Mouse (Mus musculus) limb, embryonic 11.5 days (tissue): ENCODE measurements at regions not wholly inside any gene's neighbourhood (a gene's known extent, or its start where the extent isn't known, plus 50 kb on each side); places are given as distances from the start of the nearest gene placed in this dataset.
"Not testable (repeated sequence)": the region's sequence is repeated elsewhere in the genome, so short reads cannot be mapped to it uniquely, and the experiment has no call there.

ENCODE experiments used
- ATAC-seq: fragments of 200-750 bp; cut with Nextera tagmentation; 2 replicates; pipeline ENCODE4 v1.8.0; 2017; ENCODE audit warnings: low read depth; ENCODE audit not compliant: insufficient number of reproducible peaks, low FRiP score, low TSS enrichment
- DNase-seq: peaks from one replicate; pipeline ENCODE4 v3.0.0-alpha.2; 2015; ENCODE audit warnings: low spot score
- H3K27ac ChIP-seq: fragments of 300-500 bp; sonication (generic); replicated peaks from 2 replicates; pipeline ENCODE4 v1.5.1; 2014; ENCODE audit warnings: low read depth, mild to moderate bottlenecking, low read length
- H3K27me3 ChIP-seq: fragments of 300-500 bp; sonication (generic); 2 replicates; pipeline ENCODE4 v1.6.1; 2014; ENCODE audit warnings: mild to moderate bottlenecking, low read length, mixed read lengths; ENCODE audit not compliant: control insufficient read depth, insufficient read depth
- H3K36me3 ChIP-seq: fragments of 300-500 bp; sonication (generic); 2 replicates; pipeline ENCODE4 v1.6.1; 2014; ENCODE audit warnings: mild to moderate bottlenecking, low read length, moderate library complexity, mixed read lengths; ENCODE audit not compliant: control insufficient read depth, insufficient read depth
- H3K4me1 ChIP-seq: fragments of 300-500 bp; sonication (generic); 2 replicates; pipeline ENCODE4 v1.6.1; 2014; ENCODE audit warnings: low read length, mixed read lengths; ENCODE audit not compliant: control insufficient read depth, insufficient read depth
- H3K4me2 ChIP-seq: fragments of 300-500 bp; sonication (generic); 2 replicates; pipeline ENCODE4 v1.6.1; 2014; ENCODE audit warnings: low read depth, mild to moderate bottlenecking, moderate library complexity; ENCODE audit not compliant: severe bottlenecking
- H3K4me3 ChIP-seq: fragments of 300-500 bp; sonication (generic); 2 replicates; pipeline ENCODE4 v1.5.1; 2014; ENCODE audit warnings: low read depth, low read length
- H3K9ac ChIP-seq: fragments of 300-500 bp; sonication (generic); 2 replicates; pipeline ENCODE4 v1.6.1; 2014; ENCODE audit warnings: mild to moderate bottlenecking, low read length
- H3K9me3 ChIP-seq: fragments of 300-500 bp; sonication (generic); 2 replicates; pipeline ENCODE4 v1.6.1; 2016; ENCODE audit warnings: low read length; ENCODE audit not compliant: control insufficient read depth
- WGBS: fragments of 180-500 bp; shearing (Covaris S2); extraction: QIAGEN DNeasy Blood & Tissue Kit; methylation state at CpG from one replicate; pipeline ENCODE4 v1.1.7; 2014; 5-methylcytosine and 5-hydroxymethylcytosine counted together

DNA sequence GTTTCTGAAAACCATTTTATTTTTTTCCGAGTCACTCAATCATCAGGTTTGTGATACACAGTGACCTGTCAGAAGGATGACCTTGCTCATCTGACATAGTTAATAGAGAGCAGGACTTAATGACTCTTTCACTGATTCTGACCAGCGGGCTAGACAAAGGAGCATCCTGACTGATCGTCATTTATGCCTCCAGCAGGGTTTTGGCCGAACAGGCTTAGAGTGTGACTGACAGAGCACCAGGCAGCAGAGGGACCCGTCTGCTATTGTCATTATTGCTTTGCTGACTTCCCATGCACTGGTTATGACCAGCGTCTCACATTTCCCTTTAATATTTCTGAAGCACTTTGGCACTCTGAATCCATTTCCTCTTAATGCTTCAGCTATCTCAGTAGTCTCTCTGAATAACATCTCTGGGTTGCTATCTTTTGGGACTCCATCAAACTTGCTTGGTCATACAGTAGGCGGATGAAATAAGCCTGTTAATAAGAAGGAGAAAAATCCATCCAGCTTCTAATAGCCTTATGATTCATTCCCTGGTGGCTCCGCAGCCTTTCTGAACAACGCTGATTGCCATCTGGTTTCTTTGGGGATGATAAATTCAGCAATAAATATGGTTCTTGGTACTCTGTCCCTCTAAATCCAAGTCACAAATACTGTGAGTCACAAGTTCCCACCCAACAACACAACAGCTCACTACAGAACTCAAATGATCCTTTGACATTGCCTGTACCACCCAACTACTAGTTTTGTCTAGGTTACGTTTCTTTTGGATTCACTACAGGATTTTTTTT, 820.8 kb upstream of the Sox9 start:
- no peak overlapping the region for H3K9ac ChIP-seq
- ATAC-seq (no peak), DNase-seq (peak; percentile 34)
- 0 out of 2 replicates have a peak overlapping the region, but pooled peaks have one; percentile 43 for H3K27ac ChIP-seq
- H3K9me3 ChIP-seq = no peaks in the 10 kb centered on the region
- H3K4me3 ChIP-seq = no peak overlapping the region
- H3K4me2 ChIP-seq = no peak overlapping the region
- H3K36me3 ChIP-seq = no peaks in the 10 kb centered on the region
- peaks cover 21% of the 10 kb centered on the region for H3K4me1 ChIP-seq
- WGBS = 56% methylated on average over 10 of the region's 10 CpGs
- H3K27me3 ChIP-seq = no peaks in the 10 kb centered on the region

DNA sequence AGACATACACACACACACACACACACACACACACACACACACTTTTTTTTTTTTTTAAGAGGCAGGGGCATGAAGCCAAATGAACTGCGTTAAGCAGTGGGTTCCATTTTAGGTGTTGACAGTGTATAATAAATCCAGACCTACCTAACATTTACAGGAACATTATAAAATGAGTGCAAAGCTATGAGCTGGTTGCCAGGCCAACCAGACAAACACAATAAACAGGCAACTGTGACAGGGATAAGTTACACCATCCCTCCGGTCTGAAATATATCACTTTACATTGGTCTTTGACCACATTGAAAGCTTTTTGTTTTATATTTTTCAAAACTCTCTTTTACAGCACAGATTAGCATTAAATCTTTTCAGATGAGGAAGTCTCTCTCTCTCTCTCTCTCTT, 820.2 kb upstream of the Sox9 start:
- no peaks in the 10 kb centered on the region for H3K9me3 ChIP-seq
- 19% methylated on average over 2 of the region's 2 CpGs for WGBS
- no peak overlapping the region for H3K4me2 ChIP-seq
- 0 out of 2 replicates have a peak overlapping the region, but pooled peaks have one; percentile 14 for H3K27ac ChIP-seq
- no peak overlapping the region for H3K9ac ChIP-seq
- H3K27me3 ChIP-seq = no peaks in the 10 kb centered on the region
- peaks cover 21% of the 10 kb centered on the region for H3K4me1 ChIP-seq
- no peaks in the 10 kb centered on the region for H3K36me3 ChIP-seq
- DNase-seq = peak; percentile 68
- no peak overlapping the region for H3K4me3 ChIP-seq
- peak; percentile 86; the same call in 1 of the 2 replicates for ATAC-seq

- no peaks in the 10 kb centered on the region for H3K9me3 ChIP-seq
- peak overlapping the region; percentile 25; the same call in 1 of the 2 replicates for H3K27ac ChIP-seq
- H3K4me3 ChIP-seq = no peak overlapping the region
- H3K4me2 ChIP-seq = no peak overlapping the region
- ATAC-seq (no peak), DNase-seq (peak; percentile 59)
- H3K4me1 ChIP-seq = peaks cover 13% of the 10 kb centered on the region
- no peak overlapping the region for H3K9ac ChIP-seq
- no peaks in the 10 kb centered on the region for H3K36me3 ChIP-seq
- H3K27me3 ChIP-seq = no peaks in the 10 kb centered on the region
- WGBS = 12% methylated on average over 6 of the region's 6 CpGs
These were observed 818.0 kb upstream of the Sox9 start for GRCm38 (mm10) chr11:111964066-111964465.

DNA sequence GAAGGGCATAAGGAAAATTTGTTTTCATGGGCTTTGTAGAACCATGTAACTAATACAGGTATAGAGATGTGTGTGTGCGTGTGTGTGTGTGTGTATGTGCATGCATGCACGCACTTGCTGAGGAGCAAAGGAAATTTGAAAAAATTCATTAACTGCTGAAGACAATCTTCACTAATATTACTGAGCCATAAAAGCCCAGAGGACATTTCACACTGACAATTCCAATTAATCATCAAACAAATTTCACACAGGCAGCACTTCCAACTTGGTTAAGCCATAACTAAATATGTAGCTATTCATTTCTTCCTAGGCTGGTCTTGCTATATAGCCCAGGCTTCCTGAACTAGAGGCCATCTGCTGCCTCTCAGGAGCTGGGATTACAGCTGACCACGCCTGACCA, 815.6 kb upstream of the Sox9 start:
- Histone ChIP-seq H3K27me3 (no peaks in the 10 kb centered on the region), H3K9me3 (no peaks in the 10 kb centered on the region), H3K4me3 (no peak overlapping the region), H3K36me3 (no peaks in the 10 kb centered on the region), H3K4me1 (peaks cover 9% of the 10 kb centered on the region), H3K27ac (no peak overlapping the region), H3K4me2 (no peak overlapping the region), H3K9ac (no peak overlapping the region)
- WGBS = 95% methylated on average over 3 of the region's 3 CpGs
- no peak for ATAC-seq
- DNase-seq = no peak

DNA sequence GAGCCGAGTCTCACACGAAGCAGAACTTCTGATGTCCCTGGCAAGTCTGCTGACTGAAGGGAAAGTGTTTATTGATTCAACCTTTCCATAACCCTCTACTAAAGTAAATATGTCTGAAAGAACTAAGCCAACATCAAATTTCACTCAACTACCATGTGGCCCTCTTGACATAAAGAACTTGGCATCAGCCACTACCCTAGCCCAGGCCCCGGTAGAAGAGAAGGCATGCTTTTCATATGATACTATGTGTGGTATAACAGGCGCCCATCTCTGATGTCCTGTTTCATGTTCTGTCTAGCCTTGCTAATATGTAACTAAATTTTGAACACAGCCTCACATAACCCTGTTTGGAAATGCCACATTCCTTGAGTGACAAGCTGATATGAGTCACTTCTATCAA, 811.0 kb upstream of the Sox9 start:
- no peak overlapping the region for H3K4me3 ChIP-seq
- no peak overlapping the region for H3K9ac ChIP-seq
- H3K9me3 ChIP-seq = no peaks in the 10 kb centered on the region
- no peaks in the 10 kb centered on the region for H3K36me3 ChIP-seq
- H3K4me2 ChIP-seq = no peak overlapping the region
- no peaks in the 10 kb centered on the region for H3K27me3 ChIP-seq
- no peak overlapping the region for H3K27ac ChIP-seq
- ATAC-seq (no peak), DNase-seq (no peak)
- WGBS = 85% methylated on average over 4 of the region's 4 CpGs
- H3K4me1 ChIP-seq = no peaks in the 10 kb centered on the region

GRCm38 (mm10) chr11:111978667-111979066, 803.4 kb upstream of the Sox9 start:
- H3K4me2 ChIP-seq = no peak overlapping the region
- H3K27me3 ChIP-seq = no peaks in the 10 kb centered on the region
- H3K36me3 ChIP-seq = no peaks in the 10 kb centered on the region
- ATAC-seq = no peak
- H3K9me3 ChIP-seq = no peaks in the 10 kb centered on the region
- WGBS = 81% methylated on average over 4 of the region's 4 CpGs
- H3K4me3 ChIP-seq = no peak overlapping the region
- no peak overlapping the region for H3K27ac ChIP-seq
- no peak for DNase-seq
- H3K4me1 ChIP-seq = no peaks in the 10 kb centered on the region
- no peak overlapping the region for H3K9ac ChIP-seq

- H3K4me3 ChIP-seq = no peak overlapping the region
- no peak overlapping the region for H3K27ac ChIP-seq
- ATAC-seq = no peak
- peaks cover 3% of the 10 kb centered on the region; the same call in 1 of the 2 replicates for H3K4me1 ChIP-seq
- no peak overlapping the region for H3K9ac ChIP-seq
- 73% methylated on average over 4 of the region's 4 CpGs for WGBS
- DNase-seq = no peak
- no peak overlapping the region for H3K4me2 ChIP-seq
- no peaks in the 10 kb centered on the region for H3K36me3 ChIP-seq
- H3K27me3 ChIP-seq = no peaks in the 10 kb centered on the region
- no peaks in the 10 kb centered on the region for H3K9me3 ChIP-seq
These were observed 785.6 kb upstream of the Sox9 start for GRCm38 (mm10) chr11:111996395-111996794.

- WGBS = no CpG with 5 or more reads among the region's 2 CpGs
- not testable (repeated sequence) for H3K9me3 ChIP-seq, H3K4me2 ChIP-seq, H3K4me3 ChIP-seq, H3K27ac ChIP-seq, H3K36me3 ChIP-seq, H3K9ac ChIP-seq, H3K4me1 ChIP-seq, H3K27me3 ChIP-seq, DNase-seq
- peak; percentile 89; the same call in 1 of the 2 replicates for ATAC-seq
These were observed 771.2 kb upstream of the Sox9 start for GRCm38 (mm10) chr11:112010848-112011247.

GRCm38 (mm10) chr11:112017906-112018305, 764.1 kb upstream of the Sox9 start:
- ATAC-seq = no peak
- WGBS = 85% methylated on average over 3 of the region's 3 CpGs

More at GRCm38 (mm10) chr11:112017906-112018305, 764.1 kb upstream of the Sox9 start:
- DNase-seq = no peak
- no peaks in the 10 kb centered on the region for H3K27me3 ChIP-seq
- H3K9me3 ChIP-seq = no peaks in the 10 kb centered on the region
- H3K36me3 ChIP-seq = no peaks in the 10 kb centered on the region
- H3K9ac ChIP-seq = no peak overlapping the region
- no peak overlapping the region for H3K4me3 ChIP-seq
- H3K4me2 ChIP-seq = no peak overlapping the region
- no peak overlapping the region for H3K27ac ChIP-seq
- no peaks in the 10 kb centered on the region for H3K4me1 ChIP-seq
